Mouse (Mus musculus): ENCODE data around the gene Wasf2. TPM values are rescaled to one million over a fixed set of nuclear protein-coding genes. Genes with fewer than 3 reads are reported as not detected.

Gene Wasf2
- total and polyA plus RNA-seq, 2 experiments from 2014 or later: 11.3 to 24.1 TPM

DNA sequence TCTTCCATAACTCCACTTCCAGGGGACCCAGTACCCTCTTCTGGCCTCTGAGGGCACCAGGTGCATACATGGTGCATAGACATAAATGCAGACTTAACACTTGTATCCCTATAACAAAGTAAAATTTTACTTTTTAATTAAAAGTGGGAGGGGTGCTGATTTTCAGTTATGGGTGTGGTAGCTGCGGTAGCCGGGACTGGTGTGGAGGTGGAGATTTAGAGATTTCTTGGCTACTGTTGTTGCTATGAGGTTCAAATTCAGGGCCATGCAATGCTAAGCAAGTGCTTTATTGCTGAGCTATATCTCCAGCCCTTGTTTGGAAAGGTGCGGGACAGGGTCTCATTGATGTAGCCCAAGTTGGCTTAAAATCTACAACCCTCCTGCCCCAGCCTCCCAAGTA, 88.4 kb downstream of the Wasf2 start:
- no peak overlapping the region for H3K27ac ChIP-seq (ENCODE audit: low read depth, low read length)
- ATAC-seq: no peak
- H3K9ac ChIP-seq: no peak overlapping the region
- no peak for DNase-seq
- H3K36me3 ChIP-seq (ENCODE audit: insufficient read depth): no peaks in the 10 kb centered on the region
- WGBS: 93% methylated on average over 3 of the region's 3 CpGs
- TF ChIP-seq CTCF (IDR thresholded peaks at IDR 0.05; ENCODE audit: low read depth): no peak
- no peaks in the 10 kb centered on the region for H3K9me3 ChIP-seq (ENCODE audit: low read length)
- H3K4me2 ChIP-seq (ENCODE audit: low read depth): no peak overlapping the region
- 0 out of 2 replicates have a peak, but pooled peaks cover 4% of the 10 kb centered on the region for H3K4me1 ChIP-seq (ENCODE audit: insufficient read depth)
- H3K27me3 ChIP-seq (ENCODE audit: insufficient read depth, low read length): 0 out of 2 replicates have a peak, but pooled peaks cover 2% of the 10 kb centered on the region
- no peak overlapping the region for H3K4me3 ChIP-seq (ENCODE audit: low read depth, low read length)

DNA sequence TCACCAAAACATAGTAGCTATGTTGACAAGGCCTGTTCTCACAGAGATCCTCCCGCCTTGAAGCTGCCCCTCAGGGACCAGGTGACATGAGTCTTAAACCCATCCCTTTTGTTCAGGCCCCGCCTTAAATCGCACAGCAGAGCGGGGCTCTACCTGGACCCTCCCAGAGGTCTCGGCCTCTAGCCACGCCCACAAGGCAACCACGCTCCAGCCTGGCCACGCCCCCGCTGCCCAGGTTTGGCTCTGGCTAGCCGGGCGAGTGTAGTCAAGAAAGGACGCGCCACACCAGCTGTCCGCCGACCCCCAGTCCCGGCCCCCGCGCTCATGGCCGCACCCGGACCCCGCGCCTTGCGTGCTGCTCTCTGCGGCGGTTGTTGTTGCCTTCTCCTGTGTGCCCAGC, 90.4 kb downstream of the Wasf2 start:
- no peak for TF ChIP-seq CTCF (IDR thresholded peaks at IDR 0.05; ENCODE audit: low read depth)
- Histone ChIP-seq H3K36me3 (ENCODE audit: insufficient read depth) (no peaks in the 10 kb centered on the region), H3K4me3 (ENCODE audit: low read depth, low read length) (peak overlapping the region; percentile 18), H3K9me3 (ENCODE audit: low read length) (no peaks in the 10 kb centered on the region), H3K27ac (ENCODE audit: low read depth, low read length) (no peak overlapping the region), H3K4me2 (ENCODE audit: low read depth) (peak overlapping the region; percentile 47), H3K4me1 (ENCODE audit: insufficient read depth) (0 out of 2 replicates have a peak, but pooled peaks cover 4% of the 10 kb centered on the region), H3K27me3 (ENCODE audit: insufficient read depth, low read length) (0 out of 2 replicates have a peak, but pooled peaks cover 2% of the 10 kb centered on the region), H3K9ac (0 out of 2 replicates have a peak overlapping the region, but pooled peaks have one; percentile 28)
- WGBS: 7% methylated on average over 25 of the region's 25 CpGs
- DNase-seq (no peak), ATAC-seq (no peak)

DNA sequence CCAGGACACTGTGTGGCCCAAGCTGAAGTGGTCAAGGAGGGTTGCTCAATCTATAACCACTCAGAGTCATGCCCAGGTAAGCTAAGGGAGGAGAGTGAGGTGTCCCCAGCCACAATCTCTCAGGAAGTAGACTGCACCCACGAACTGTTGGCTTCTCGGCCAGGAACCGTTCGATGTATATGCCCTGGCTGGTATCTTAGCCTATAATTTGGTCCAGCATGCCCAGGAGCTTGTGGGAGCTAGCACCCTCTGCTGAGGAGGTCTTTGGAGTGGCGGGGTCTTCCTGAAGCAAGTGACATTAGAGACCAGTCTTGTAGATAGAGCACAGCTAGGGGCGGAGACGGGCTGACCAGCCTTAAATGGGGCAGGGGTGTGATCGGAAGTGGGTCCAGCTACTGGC, 91.4 kb downstream of the Wasf2 start:
- 89% methylated on average over 8 of the region's 8 CpGs for WGBS
- ATAC-seq: no peak
- Histone ChIP-seq H3K27ac (ENCODE audit: low read depth, low read length) (no peak overlapping the region), H3K4me3 (ENCODE audit: low read depth, low read length) (no peak overlapping the region), H3K27me3 (ENCODE audit: insufficient read depth, low read length) (0 out of 2 replicates have a peak, but pooled peaks cover 2% of the 10 kb centered on the region), H3K9me3 (ENCODE audit: low read length) (no peaks in the 10 kb centered on the region), H3K36me3 (ENCODE audit: insufficient read depth) (no peaks in the 10 kb centered on the region), H3K4me2 (ENCODE audit: low read depth) (no peak overlapping the region), H3K9ac (no peak overlapping the region), H3K4me1 (ENCODE audit: insufficient read depth) (0 out of 2 replicates have a peak, but pooled peaks cover 4% of the 10 kb centered on the region)
- DNase-seq: no peak
- no peak for TF ChIP-seq CTCF (IDR thresholded peaks at IDR 0.05; ENCODE audit: low read depth)

DNA sequence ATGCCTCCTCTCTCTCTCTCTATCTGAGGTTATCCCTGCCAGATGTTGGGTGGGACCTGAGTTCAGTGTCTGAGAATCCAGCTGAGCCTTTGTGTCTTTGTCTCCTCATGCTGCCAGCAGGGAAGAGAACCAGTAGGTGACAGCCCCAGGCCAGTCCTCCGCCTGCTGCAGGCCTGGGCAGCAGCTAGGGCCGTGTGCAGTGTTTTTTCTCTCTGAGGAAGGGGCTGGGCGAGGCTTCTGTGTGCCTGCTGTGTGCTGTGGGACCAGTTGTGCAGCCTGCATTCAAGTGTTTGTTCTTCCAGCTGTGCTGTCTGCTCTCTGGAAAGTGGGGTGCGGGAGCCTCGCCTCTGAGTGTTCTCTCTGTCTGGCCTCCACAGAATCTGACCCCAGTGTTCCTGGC, 93.6 kb downstream of the Wasf2 start:
- no peak for TF ChIP-seq CTCF (IDR thresholded peaks at IDR 0.05; ENCODE audit: low read depth)
- ATAC-seq: no peak
- no peaks in the 10 kb centered on the region for H3K9me3 ChIP-seq (ENCODE audit: low read length)
- no peaks in the 10 kb centered on the region for H3K36me3 ChIP-seq (ENCODE audit: insufficient read depth)
- H3K4me3 ChIP-seq (ENCODE audit: low read depth, low read length): no peak overlapping the region
- no peak overlapping the region for H3K4me2 ChIP-seq (ENCODE audit: low read depth)
- 0 out of 2 replicates have a peak, but pooled peaks cover 4% of the 10 kb centered on the region for H3K4me1 ChIP-seq (ENCODE audit: insufficient read depth)
- H3K27me3 ChIP-seq (ENCODE audit: insufficient read depth, low read length): 0 out of 2 replicates have a peak, but pooled peaks cover 2% of the 10 kb centered on the region
- 56% methylated on average over 5 of the region's 5 CpGs for WGBS
- DNase-seq: no peak
- no peak overlapping the region for H3K27ac ChIP-seq (ENCODE audit: low read depth, low read length)
- no peak overlapping the region for H3K9ac ChIP-seq

- no peak for TF ChIP-seq CTCF (IDR thresholded peaks at IDR 0.05; ENCODE audit: low read depth)
- Histone ChIP-seq H3K4me3 (ENCODE audit: low read depth, low read length) (no peak overlapping the region), H3K9ac (no peak overlapping the region), H3K36me3 (ENCODE audit: insufficient read depth) (no peaks in the 10 kb centered on the region), H3K27ac (ENCODE audit: low read depth, low read length) (no peak overlapping the region), H3K27me3 (ENCODE audit: insufficient read depth, low read length) (no peaks in the 10 kb centered on the region), H3K4me1 (ENCODE audit: insufficient read depth) (no peaks in the 10 kb centered on the region), H3K9me3 (ENCODE audit: low read length) (no peaks in the 10 kb centered on the region), H3K4me2 (ENCODE audit: low read depth) (no peak overlapping the region)
- no peak for ATAC-seq
- 82% methylated on average over 10 of the region's 10 CpGs for WGBS
- no peak for DNase-seq
These were observed 95.8 kb downstream of the Wasf2 start for GRCm38 (mm10) chr4:133226073-133226472.

DNA sequence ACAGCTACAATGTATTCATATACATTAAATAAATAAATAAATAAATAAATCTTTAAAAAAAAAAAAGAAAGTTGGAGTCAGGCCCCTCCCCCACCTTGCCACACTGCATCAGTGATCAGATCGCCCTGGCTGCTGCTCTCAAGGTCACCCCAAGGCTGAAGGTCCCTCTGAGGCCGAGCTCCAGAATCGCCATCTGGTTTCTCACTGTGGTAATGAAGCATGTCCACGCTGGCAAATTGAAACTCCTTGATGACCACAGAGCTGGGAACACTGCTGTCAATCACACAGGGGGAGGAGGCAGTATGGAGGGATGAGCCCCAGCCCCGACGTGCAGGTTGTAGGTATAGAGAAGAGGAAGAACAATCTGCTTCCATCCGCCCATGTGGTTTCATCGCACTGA, 97.3 kb downstream of the Wasf2 start:
- H3K4me2 ChIP-seq (ENCODE audit: low read depth): no peak overlapping the region
- no peak overlapping the region for H3K9ac ChIP-seq
- TF ChIP-seq CTCF (IDR thresholded peaks at IDR 0.05; ENCODE audit: low read depth): no peak
- H3K9me3 ChIP-seq (ENCODE audit: low read length): no peaks in the 10 kb centered on the region
- no peak overlapping the region for H3K27ac ChIP-seq (ENCODE audit: low read depth, low read length)
- DNase-seq: no peak
- ATAC-seq: no peak
- 74% methylated on average over 8 of the region's 8 CpGs for WGBS
- no peaks in the 10 kb centered on the region for H3K36me3 ChIP-seq (ENCODE audit: insufficient read depth)
- H3K4me1 ChIP-seq (ENCODE audit: insufficient read depth): no peaks in the 10 kb centered on the region
- H3K27me3 ChIP-seq (ENCODE audit: insufficient read depth, low read length): no peaks in the 10 kb centered on the region
- no peak overlapping the region for H3K4me3 ChIP-seq (ENCODE audit: low read depth, low read length)

GRCm38 (mm10) chr4:133229582-133229981, 99.3 kb downstream of the Wasf2 start:
- no peak overlapping the region for H3K4me3 ChIP-seq (ENCODE audit: low read depth, low read length)
- WGBS: 67% methylated on average over 8 of the region's 8 CpGs
- no peak overlapping the region for H3K27ac ChIP-seq (ENCODE audit: low read depth, low read length)
- H3K9ac ChIP-seq: no peak overlapping the region
- no peaks in the 10 kb centered on the region for H3K27me3 ChIP-seq (ENCODE audit: insufficient read depth, low read length)
- no peaks in the 10 kb centered on the region for H3K4me1 ChIP-seq (ENCODE audit: insufficient read depth)
- no peak for DNase-seq
- no peak for ATAC-seq
- no peak for TF ChIP-seq CTCF (IDR thresholded peaks at IDR 0.05; ENCODE audit: low read depth)
- no peaks in the 10 kb centered on the region for H3K36me3 ChIP-seq (ENCODE audit: insufficient read depth)
- no peak overlapping the region for H3K4me2 ChIP-seq (ENCODE audit: low read depth)
- H3K9me3 ChIP-seq (ENCODE audit: low read length): no peaks in the 10 kb centered on the region

All from forebrain, postnatal 0 days (tissue).